Mouse (Mus musculus) thymus, postnatal 0 days (tissue): Measurements from ENCODE around the gene Paf1. TPM values are rescaled to one million over a fixed set of nuclear protein-coding genes. Genes with fewer than 3 reads are reported as not detected.

Source experiments
- DNase-seq: peaks from one replicate; pipeline ENCODE4 v3.0.0-alpha.2; 2015; ENCODE audit warnings: low spot score
- polyA plus RNA-seq: library from polyadenylated mRNA; unstranded; fragments of >200 nt; fragmentation: Nextera tagmentation; extraction: Ambion mirVana; gene quantifications from 2 replicates; pipeline ENCODE4 v1.2.1, GENCODE M21; 2015

Paf1 gene
- polyA plus RNA-seq, 1 experiment from 2014 or later, result 64.0 TPM

DNA sequence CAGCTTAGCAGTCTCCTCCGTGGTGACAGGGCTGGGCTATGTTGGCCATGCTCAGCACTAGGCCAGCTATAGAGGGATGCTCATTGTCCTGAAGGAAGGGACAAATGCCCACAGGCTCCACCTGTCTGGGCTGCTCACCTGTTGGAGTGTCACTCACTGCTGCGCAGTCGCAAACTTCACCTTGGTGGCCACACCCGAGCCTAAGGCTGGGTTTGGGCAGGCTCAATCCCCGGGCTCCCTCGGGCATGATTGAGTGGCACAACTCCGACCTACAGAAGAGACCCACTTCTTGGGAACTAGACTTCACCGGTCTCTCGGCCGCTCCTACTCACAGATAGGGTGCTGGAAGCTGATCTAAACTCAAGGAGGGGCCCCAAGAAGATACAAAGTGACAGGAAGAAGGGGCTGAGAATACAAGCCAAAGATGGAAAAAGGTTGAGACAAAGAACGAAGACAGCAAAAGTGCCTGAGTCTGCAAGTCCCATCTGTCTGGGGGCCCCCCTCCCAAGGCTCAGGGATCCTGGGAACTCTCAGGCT is 21.7 kb upstream of the Paf1 start:
- no peak for DNase-seq

- DNase-seq, result peak; percentile 63
These were observed 21.2 kb upstream of the Paf1 start for GRCm38 (mm10) chr7:28371514-28371989.

- DNase-seq, result peak; percentile 99
These were observed 20.3 kb upstream of the Paf1 start, which contains the start of gene Plekhg2 for GRCm38 (mm10) chr7:28372251-28373108. Gene Plekhg2, minus strand, starts transcription at chr7:28372599.

- peak; percentile 85 for DNase-seq
These were observed 19.6 kb upstream of the Paf1 start for GRCm38 (mm10) chr7:28373131-28373581.

- no peak for DNase-seq
These were observed 18.8 kb upstream of the Paf1 start for GRCm38 (mm10) chr7:28373891-28374495.

DNA sequence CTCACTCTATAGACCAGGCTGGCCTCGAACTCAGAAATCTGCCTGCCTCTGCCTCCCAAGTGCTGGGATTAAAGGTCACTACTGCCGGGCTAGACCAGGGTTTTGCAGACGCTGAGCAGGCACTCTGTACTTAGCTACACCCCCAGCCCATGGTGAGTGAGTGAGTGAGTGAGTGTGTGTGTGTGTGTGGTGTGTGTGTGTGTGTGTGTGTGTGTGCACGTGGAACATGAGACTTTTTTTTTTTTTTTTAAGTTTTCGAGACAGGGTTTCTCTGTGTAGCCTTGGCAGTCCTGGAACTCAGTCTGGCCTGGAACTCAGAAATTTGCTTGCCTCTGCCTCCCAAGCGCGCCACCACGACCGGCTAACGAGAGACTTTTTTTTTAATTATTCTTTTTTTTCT is 18.1 kb upstream of the Paf1 start:
- DNase-seq, result no peak

- peak; percentile 94 for DNase-seq
These were observed 17.4 kb upstream of the Paf1 start for GRCm38 (mm10) chr7:28375176-28375921.

- DNase-seq, result peak; percentile 45
These were observed 16.6 kb upstream of the Paf1 start for GRCm38 (mm10) chr7:28376011-28376771.

DNA sequence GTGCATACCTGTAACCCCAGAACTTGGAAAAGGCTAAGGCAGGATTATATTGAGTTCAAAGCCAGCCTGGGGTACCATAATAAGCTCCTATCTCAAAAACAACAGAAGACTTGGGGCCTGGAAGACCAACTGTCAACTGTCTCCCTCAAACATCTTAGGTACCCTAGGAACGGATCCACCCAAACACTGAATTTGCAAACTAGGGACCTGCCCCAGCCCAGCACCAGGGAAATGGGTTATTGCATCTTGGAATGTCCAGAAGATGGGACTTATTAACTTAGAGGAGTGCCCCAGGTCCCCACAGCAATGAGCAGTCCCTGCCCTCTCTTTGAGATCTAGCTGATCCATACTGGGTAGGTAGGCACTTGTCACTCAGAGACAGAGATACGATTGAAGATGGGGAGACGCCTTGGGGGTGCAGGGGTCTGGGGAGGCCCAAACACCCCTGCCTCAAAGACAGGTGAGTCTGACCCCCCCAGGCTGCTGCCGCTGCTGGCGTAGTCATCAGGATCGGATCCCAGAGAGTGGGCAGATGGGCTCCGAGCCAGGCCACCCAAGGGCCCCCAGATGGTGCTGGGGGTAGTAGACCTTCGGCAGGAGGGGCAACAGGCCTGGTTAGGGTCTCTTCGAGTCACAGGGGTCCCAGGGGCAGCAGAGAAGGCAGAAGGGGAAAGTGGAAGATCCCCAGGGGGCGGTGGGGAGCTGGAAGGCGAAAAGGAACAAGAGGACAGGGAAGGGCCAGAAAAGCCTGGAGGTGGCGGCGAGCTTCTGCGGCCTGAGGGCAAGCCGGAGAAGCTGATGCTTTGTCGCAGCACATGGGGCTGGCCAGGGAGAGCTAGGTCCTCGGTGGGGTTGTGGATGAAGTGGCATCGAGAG is 15.3 kb upstream of the Paf1 start:
- no peak for DNase-seq

DNA sequence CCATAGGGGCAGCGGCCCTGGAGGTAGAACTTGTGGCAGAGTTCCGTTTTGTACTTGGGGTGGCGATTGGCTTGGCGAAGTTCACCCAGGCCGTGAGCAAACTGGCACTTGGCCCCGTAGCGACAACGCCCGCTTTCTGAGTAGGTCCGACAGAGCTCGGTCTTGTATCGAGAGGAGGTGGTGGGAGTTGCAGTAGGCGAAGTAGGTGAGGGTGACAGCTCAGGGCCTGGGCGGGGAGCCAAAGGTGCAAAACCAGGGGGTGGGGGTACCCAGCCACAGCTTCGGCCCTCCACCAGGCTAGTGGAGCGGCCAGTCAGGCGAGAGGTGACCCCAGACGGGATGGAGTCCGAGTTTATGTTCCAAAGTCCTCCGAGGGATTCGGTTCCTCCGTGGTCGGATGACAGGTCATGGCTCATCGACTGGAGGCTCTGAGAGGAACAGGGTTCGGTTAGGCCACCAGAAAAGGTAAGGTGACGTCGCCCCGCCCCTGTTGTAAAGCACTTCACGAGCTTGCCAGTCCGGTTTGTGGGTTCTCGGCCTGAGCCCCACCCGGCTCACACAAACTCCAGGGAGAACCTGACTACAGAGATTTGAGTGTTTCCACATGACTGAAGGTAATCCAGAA is 14.6 kb upstream of the Paf1 start:
- DNase-seq, result peak; percentile 26

DNA sequence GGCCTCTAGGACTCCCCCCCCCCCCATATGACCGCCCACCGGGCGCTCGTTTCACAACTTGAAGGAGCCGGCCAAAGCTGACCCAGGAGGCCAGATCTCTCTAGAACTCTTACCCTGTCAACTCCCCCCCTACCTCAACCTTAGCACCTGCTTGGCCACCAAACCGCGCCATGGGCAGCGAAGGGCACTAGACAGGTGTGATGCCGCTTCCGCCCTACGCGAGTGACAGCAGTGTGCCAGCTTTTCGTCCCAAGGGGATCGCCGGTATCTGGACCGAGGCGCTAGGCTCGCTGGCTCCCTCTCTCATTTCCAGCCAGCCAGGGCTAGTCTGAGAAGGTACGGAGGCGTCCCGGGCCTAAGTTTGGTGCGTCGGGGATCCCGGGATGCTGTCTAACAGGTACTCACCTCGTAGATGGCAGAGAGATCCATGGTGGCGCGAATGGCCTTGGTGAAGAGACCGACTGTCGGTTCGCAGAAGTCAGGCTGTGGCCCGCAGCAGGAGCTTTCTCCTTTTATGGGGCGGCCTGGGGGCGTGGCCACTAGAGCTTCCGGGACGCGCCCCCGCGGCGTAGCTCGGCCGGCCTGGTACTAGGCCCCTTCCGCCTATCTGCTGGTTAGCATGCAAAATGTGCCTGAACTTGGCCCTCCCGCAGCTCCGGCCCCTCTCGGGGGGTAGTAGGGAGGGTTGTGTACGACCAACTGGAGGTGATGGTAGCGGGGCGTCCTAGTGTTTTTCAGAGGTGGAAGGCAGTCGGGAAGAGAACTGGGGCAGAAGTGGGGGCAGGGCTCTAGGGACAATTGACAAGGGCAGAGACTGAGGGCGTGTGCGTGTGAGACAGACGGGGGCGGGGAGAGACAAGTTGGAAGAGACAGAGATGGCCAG is 13.7 kb upstream of the Paf1 start:
- DNase-seq, result peak; percentile 96

DNA sequence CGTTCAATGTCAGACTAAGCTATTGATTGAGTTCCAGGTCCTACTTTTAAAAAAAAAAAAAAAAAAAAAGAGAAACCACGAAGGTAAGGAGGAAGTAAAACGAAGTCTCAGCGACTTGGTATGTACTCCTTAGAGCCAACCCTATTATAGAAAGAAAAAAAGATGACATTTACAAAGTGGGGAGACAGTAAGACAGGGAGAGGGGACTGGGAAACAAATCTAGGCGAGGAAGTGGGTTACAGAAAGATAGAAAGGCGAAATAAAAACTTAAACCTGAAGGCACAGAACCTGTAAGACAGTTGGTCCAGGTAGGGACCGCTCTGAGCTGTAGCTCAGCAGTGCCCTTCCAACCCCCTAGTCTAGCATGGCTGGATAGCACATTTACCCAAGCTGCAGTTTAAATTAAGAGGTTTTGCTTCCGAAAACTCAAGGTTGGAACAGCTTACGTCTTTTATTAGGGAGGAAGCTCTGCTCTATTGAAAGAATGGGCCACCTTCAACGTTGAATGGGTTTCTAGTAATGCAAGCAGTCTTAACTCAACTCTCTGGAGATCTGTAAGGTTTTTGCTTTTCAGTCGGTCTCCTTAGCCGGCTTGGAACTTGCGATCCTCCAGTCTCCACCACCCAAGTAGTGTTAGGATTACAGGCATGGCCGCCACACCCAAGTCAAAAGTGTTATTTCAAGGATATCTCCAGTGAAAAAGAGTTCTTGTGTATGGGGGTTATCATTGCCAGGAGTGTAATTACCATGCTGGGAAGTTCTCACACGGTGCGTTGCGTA is 12.3 kb upstream of the Paf1 start, which contains the start of gene Zfp36:
Zfp36 (minus strand) TSS at position 17 of the 780 bp plus-strand sequence.
- DNase-seq, result no peak

- DNase-seq, result peak; percentile 90
These were observed 11.5 kb upstream of the Paf1 start for GRCm38 (mm10) chr7:28381017-28381790.

- peak; percentile 93 for DNase-seq
These were observed 10.8 kb upstream of the Paf1 start for GRCm38 (mm10) chr7:28381938-28382337.

DNA sequence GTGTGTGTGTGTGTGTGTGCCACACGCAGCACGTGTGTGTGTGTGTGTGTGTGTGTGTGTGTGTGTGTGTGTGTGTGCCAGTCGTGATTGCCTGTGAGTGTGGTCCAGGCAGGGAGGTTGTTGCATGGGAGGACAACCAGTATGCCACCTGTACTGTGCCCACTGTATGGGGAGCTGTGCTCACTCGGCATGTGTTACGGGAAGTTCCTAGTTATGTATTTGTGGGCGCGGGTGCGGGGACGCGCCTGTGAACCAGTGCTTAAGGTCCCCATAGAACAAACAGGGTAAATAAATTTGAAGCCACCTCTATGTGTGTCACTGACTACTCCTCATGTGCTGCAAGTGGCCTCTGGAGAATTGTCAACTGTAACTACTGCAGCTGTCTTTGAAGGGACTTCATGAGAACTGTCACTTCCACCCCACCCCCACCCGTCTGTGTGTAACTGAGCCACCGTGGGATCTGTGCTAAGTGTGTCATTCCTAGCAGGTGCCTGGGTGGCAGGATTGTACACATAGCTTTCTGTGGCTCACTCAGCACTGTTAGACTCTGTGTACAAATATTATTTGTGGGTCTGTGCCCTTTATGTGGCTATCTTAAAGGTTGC is 10.3 kb upstream of the Paf1 start:
- DNase-seq, result peak; percentile 94

GRCm38 (mm10) chr7:28382981-28383396 is 9.8 kb upstream of the Paf1 start:
- peak; percentile 90 for DNase-seq
